Mouse (Mus musculus) intestine, postnatal 0 days (tissue): ENCODE measurements around the gene Phf23. TPM values are rescaled to one million over a fixed set of nuclear protein-coding genes. Genes with fewer than 3 reads are reported as not detected.

Experiments
- ATAC-seq: fragments of 200-750 bp; cut with Nextera tagmentation; 2 replicates; pipeline ENCODE4 v1.8.0; 2017; ENCODE audit warnings: mild to moderate bottlenecking, moderate TSS enrichment, moderate library complexity
- H3K27ac ChIP-seq: fragments of 300-500 bp; sonication (generic); 2 replicates; pipeline ENCODE4 v1.5.1; 2014; ENCODE audit warnings: mild to moderate bottlenecking, low read depth, low read length, moderate library complexity
- H3K27me3 ChIP-seq: fragments of 300-500 bp; sonication (generic); replicated peaks from 2 replicates; pipeline ENCODE4 v1.6.1; 2014; ENCODE audit warnings: low read length, mixed read lengths; ENCODE audit not compliant: control insufficient read depth, insufficient read depth
- H3K36me3 ChIP-seq: fragments of 300-500 bp; sonication (generic); 2 replicates; pipeline ENCODE4 v1.6.1; 2014; ENCODE audit warnings: mild to moderate bottlenecking, moderate library complexity; ENCODE audit not compliant: control insufficient read depth, insufficient read depth
- H3K4me1 ChIP-seq: fragments of 300-500 bp; sonication (generic); replicated peaks from 2 replicates; pipeline ENCODE4 v1.6.1; 2014; ENCODE audit warnings: antibody characterized with exemption, low read length, mixed read lengths; ENCODE audit not compliant: control insufficient read depth, insufficient read depth
- H3K4me2 ChIP-seq: fragments of 300-500 bp; sonication (generic); replicated peaks from 2 replicates; pipeline ENCODE4 v1.6.1; 2014; ENCODE audit warnings: low read depth, mild to moderate bottlenecking, moderate library complexity
- H3K4me3 ChIP-seq: fragments of 300-500 bp; sonication (generic); 2 replicates; pipeline ENCODE4 v1.5.1; 2014; ENCODE audit warnings: low read depth, low read length
- H3K9ac ChIP-seq: fragments of 300-500 bp; sonication (generic); 2 replicates; pipeline ENCODE4 v1.6.1; 2014; ENCODE audit warnings: mild to moderate bottlenecking, low read depth, low read length
- H3K9me3 ChIP-seq: fragments of 300-500 bp; sonication (generic); 2 replicates; pipeline ENCODE4 v1.6.1; 2016; ENCODE audit warnings: mixed run types; ENCODE audit not compliant: control insufficient read depth
- CTCF ChIP-seq: sonication (generic); IDR thresholded peaks from 2 replicates; pipeline ENCODE4 v1.5.1; 2016; ENCODE audit warnings: low read depth, mild to moderate bottlenecking, control low read depth, antibody characterized with exemption, moderate library complexity
- WGBS: fragments of 180-500 bp; shearing (Covaris S2); extraction: QIAGEN DNeasy Blood & Tissue Kit; methylation state at CpG from one replicate; pipeline ENCODE4 v1.1.7; 2014; 5-methylcytosine and 5-hydroxymethylcytosine counted together
- polyA plus RNA-seq: library from polyadenylated mRNA; unstranded; fragments of >200 nt; fragmentation: Nextera tagmentation; extraction: Ambion mirVana; gene quantifications from 2 replicates; pipeline ENCODE4 v1.2.1, GENCODE M21; 2015

Phf23 gene
- polyA plus RNA-seq, 1 experiment from 2014 or later, result 32.6 TPM

GRCm38 (mm10) chr11:69961841-69962240 is 33.7 kb upstream of the Phf23 start:
- Histone ChIP-seq H3K9me3 (no peaks in the 10 kb centered on the region), H3K27me3 (0 out of 2 replicates have a peak, but pooled peaks cover 4% of the 10 kb centered on the region), H3K4me2 (peak overlapping the region; percentile 38), H3K27ac (peak overlapping the region; percentile 92), H3K36me3 (no peaks in the 10 kb centered on the region), H3K4me1 (no peaks in the 10 kb centered on the region), H3K4me3 (0 out of 2 replicates have a peak overlapping the region, but pooled peaks have one; percentile 7), H3K9ac (no peak overlapping the region)
- TF ChIP-seq CTCF, result no peak
- peak; percentile 47 for ATAC-seq
- 16% methylated on average over 5 of the region's 5 CpGs for WGBS

- H3K4me2 ChIP-seq, result peak within 1 kb of the TSS; percentile 70
- no peaks in the 10 kb centered on the region for H3K9me3 ChIP-seq
- no peaks in the 10 kb centered on the region for H3K4me1 ChIP-seq
- peaks cover 8% of the 10 kb centered on the region for H3K36me3 ChIP-seq
- peak within 1 kb of the TSS; percentile 90 for H3K9ac ChIP-seq
- peak within 1 kb of the TSS; percentile 96 for H3K27ac ChIP-seq
- 0 out of 2 replicates have a peak, but pooled peaks cover 4% of the 10 kb centered on the region for H3K27me3 ChIP-seq
- WGBS, result 6% methylated on average over 24 of the region's 24 CpGs
- H3K4me3 ChIP-seq, result peak within 1 kb of the TSS; percentile 68
- ATAC-seq, result no peak
- TF ChIP-seq CTCF, result no peak
Measured at GRCm38 (mm10) chr11:69964650-69965270, 30.8 kb upstream of the Phf23 start, which contains the start of gene Cldn7. Gene Cldn7 (plus strand): TSS chr11:69964779.

GRCm38 (mm10) chr11:69965271-69966005 is 30.1 kb upstream of the Phf23 start:
- ATAC-seq, result peak; percentile 71
- Histone ChIP-seq H3K36me3 (peaks cover 8% of the 10 kb centered on the region), H3K4me1 (no peaks in the 10 kb centered on the region), H3K27me3 (0 out of 2 replicates have a peak, but pooled peaks cover 4% of the 10 kb centered on the region), H3K9ac (peak overlapping the region; percentile 90), H3K27ac (peak overlapping the region; percentile 96), H3K9me3 (no peaks in the 10 kb centered on the region), H3K4me2 (peak overlapping the region; percentile 70), H3K4me3 (peak overlapping the region; percentile 68)
- TF ChIP-seq CTCF, result peak; percentile 34; the same call in 1 of the 2 replicates
- 3% methylated on average over 49 of the region's 49 CpGs for WGBS

- H3K27me3 ChIP-seq, result 0 out of 2 replicates have a peak, but pooled peaks cover 4% of the 10 kb centered on the region
- peak overlapping the region; percentile 96 for H3K27ac ChIP-seq
- WGBS, result 1% methylated on average over 59 of the region's 59 CpGs
- peak; percentile 69 for ATAC-seq
- no peak for TF ChIP-seq CTCF
- H3K36me3 ChIP-seq, result peaks cover 11% of the 10 kb centered on the region
- peak overlapping the region; percentile 90 for H3K9ac ChIP-seq
- H3K4me2 ChIP-seq, result peak overlapping the region; percentile 70
- no peaks in the 10 kb centered on the region for H3K9me3 ChIP-seq
- peak overlapping the region; percentile 68 for H3K4me3 ChIP-seq
- H3K4me1 ChIP-seq, result no peaks in the 10 kb centered on the region
Measured at GRCm38 (mm10) chr11:69966006-69966859, 29.3 kb upstream of the Phf23 start.

GRCm38 (mm10) chr11:69966860-69967517 is 28.6 kb upstream of the Phf23 start:
- Histone ChIP-seq H3K27me3 (0 out of 2 replicates have a peak, but pooled peaks cover 4% of the 10 kb centered on the region), H3K4me1 (no peaks in the 10 kb centered on the region), H3K4me3 (peak overlapping the region; percentile 68), H3K27ac (peak overlapping the region; percentile 96), H3K9me3 (no peaks in the 10 kb centered on the region), H3K4me2 (peak overlapping the region; percentile 70), H3K36me3 (peaks cover 12% of the 10 kb centered on the region), H3K9ac (peak overlapping the region; percentile 90)
- ATAC-seq, result no peak
- TF ChIP-seq CTCF, result no peak
- WGBS, result 19% methylated on average over 17 of the region's 17 CpGs
